Mouse (Mus musculus) heart, embryonic 10.5 days (tissue): ENCODE data around the gene Camkk1. TPM values are rescaled to one million over a fixed set of nuclear protein-coding genes. Genes with fewer than 3 reads are reported as not detected.

Experiments
- DNase-seq: peaks from one replicate; pipeline ENCODE4 v3.0.0-alpha.2; 2017; ENCODE audit warnings: low spot score
- H3K27ac ChIP-seq: fragments of 300-500 bp; sonication (generic); 2 replicates; pipeline ENCODE4 v1.5.1; 2016; ENCODE audit warnings: mild to moderate bottlenecking
- H3K27me3 ChIP-seq: fragments of 300-500 bp; sonication (generic); 2 replicates; pipeline ENCODE4 v1.6.1; 2016; ENCODE audit warnings: mild to moderate bottlenecking; ENCODE audit not compliant: poor library complexity, insufficient read depth, severe bottlenecking
- H3K36me3 ChIP-seq: fragments of 300-500 bp; sonication (generic); 2 replicates; pipeline ENCODE4 v1.6.1; 2016; ENCODE audit warnings: mild to moderate bottlenecking, moderate library complexity
- H3K4me1 ChIP-seq: fragments of 300-500 bp; sonication (generic); 2 replicates; pipeline ENCODE4 v1.6.1; 2016; ENCODE audit warnings: mild to moderate bottlenecking
- H3K4me3 ChIP-seq: fragments of 300-500 bp; sonication (generic); 2 replicates; pipeline ENCODE4 v1.5.1; 2016; ENCODE audit warnings: mild to moderate bottlenecking, moderate library complexity
- H3K9me3 ChIP-seq: fragments of 300-500 bp; sonication (generic); 2 replicates; pipeline ENCODE4 v1.6.1; 2016; ENCODE audit warnings: mild to moderate bottlenecking, moderate library complexity
- WGBS: fragments of 180-500 bp; shearing (Covaris S2); methylation state at CpG from one replicate; pipeline ENCODE4 v1.1.7; 2016; 5-methylcytosine and 5-hydroxymethylcytosine counted together
- polyA plus RNA-seq: library from polyadenylated mRNA; unstranded; fragments of >200 nt; fragmentation: Nextera tagmentation; extraction: Ambion mirVana; gene quantifications from 2 replicates; pipeline ENCODE4 v1.2.1, GENCODE M21; 2016

Camkk1 gene
- polyA plus RNA-seq, 1 experiment from 2014 or later, result 3.4 TPM

DNA sequence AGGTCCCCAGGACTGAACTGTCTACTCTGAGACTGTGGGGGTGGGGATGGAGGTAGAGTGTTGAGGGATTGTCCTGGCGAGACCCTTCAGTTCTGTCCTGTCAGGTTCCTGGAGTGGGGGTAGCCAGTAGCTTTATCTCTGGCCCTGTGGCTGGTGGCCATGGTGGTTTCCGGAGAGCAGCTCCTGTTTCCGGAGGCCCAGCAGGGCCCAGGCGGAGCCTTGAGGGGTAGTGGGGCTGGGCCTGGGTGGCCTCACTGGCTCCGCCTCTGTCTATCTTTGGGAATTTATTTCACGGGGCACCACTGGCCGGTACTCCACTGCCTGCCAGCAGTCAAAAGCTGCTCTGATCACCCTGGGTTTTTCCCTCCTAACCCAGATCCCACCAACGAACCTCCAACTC is 20.0 kb upstream of the Camkk1 start, which contains the start of gene P2rx1:
Gene P2rx1, plus strand, starts transcription at position 333 of the 400 bp plus-strand sequence.
- no peaks in the 10 kb centered on the region for H3K36me3 ChIP-seq
- H3K27ac ChIP-seq, result peak within 1 kb of the TSS; percentile 43
- H3K9me3 ChIP-seq, result no peaks in the 10 kb centered on the region
- 29% methylated on average over 8 of the region's 8 CpGs for WGBS
- peaks cover 19% of the 10 kb centered on the region for H3K4me1 ChIP-seq
- H3K27me3 ChIP-seq, result peaks cover 4% of the 10 kb centered on the region; the same call in 1 of the 2 replicates
- H3K4me3 ChIP-seq, result no peak within 1 kb of the TSS
- no peak for DNase-seq

DNA sequence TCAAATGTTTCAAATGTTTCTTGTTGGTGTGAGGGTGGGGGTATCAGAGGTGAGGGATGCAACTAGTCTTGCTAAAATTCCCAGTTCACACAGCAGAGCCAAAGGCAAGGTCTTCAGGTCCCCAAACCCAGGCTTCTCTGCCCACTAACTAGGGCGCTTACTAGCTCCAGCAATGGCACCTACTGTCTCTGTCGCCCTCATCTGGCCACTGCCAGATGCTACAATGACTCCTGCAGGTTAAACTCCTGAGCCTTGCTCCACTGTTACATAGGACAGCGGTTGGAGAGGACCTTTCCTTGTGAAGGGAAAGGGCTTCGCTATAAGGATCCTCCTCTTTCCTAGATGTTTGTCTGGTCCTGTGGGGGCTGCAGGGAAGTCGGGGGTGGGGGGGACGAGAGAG is 17.8 kb upstream of the Camkk1 start:
- H3K4me1 ChIP-seq, result peaks cover 20% of the 10 kb centered on the region
- H3K27ac ChIP-seq, result no peak overlapping the region
- no peak for DNase-seq
- H3K9me3 ChIP-seq, result no peaks in the 10 kb centered on the region
- no peak overlapping the region for H3K4me3 ChIP-seq
- H3K36me3 ChIP-seq, result no peaks in the 10 kb centered on the region
- peaks cover 4% of the 10 kb centered on the region; the same call in 1 of the 2 replicates for H3K27me3 ChIP-seq
- 14% methylated on average over 6 of the region's 6 CpGs for WGBS

DNA sequence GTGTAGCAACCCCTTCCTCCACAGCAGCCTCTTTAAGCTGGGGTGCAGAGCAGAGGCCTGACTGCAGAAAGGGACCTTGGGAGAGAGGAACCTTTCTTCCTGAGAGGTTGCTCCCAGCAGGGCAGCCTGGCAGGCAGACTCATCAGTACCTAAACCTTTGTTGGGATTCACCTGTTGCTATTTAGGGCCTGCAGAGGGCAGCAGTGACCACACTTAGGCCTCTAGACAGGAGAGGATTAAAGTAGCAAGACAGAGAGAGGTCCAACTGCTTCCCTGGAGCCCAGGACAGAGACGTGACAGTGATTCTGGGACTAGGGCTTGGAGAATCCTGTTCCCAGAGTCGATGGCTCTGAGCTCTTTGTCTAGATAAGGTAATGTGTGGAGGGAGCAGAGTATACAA is 12.4 kb upstream of the Camkk1 start:
- Histone ChIP-seq H3K9me3 (no peaks in the 10 kb centered on the region), H3K4me3 (no peak overlapping the region), H3K36me3 (no peaks in the 10 kb centered on the region), H3K27ac (no peak overlapping the region), H3K4me1 (peaks cover 16% of the 10 kb centered on the region), H3K27me3 (peaks cover 39% of the 10 kb centered on the region)
- DNase-seq, result no peak
- 3% methylated on average over 2 of the region's 2 CpGs for WGBS

DNA sequence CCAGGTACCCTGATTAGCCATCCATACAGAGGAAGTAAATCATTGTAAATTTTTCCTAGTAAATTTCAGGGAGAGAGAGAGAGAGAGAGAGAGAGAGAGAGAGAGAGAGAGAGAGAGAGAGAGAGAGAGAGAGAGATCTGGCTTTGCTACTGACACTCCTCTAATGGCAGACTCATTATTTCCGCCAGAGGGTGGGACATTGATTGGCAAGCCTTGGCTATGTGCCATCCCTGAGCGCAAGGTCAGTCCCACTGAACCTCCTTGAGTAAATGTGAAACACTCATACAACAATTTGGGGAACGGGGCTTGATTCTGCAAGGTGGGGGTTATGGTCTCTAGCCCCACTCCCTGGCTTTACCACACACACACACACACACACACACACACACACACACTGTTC is 11.7 kb upstream of the Camkk1 start:
- WGBS, result 77% methylated on average over 3 of the region's 3 CpGs
- Histone ChIP-seq H3K27me3 (peaks cover 36% of the 10 kb centered on the region), H3K4me1 (peaks cover 16% of the 10 kb centered on the region), H3K9me3 (no peaks in the 10 kb centered on the region), H3K27ac (no peak overlapping the region), H3K36me3 (no peaks in the 10 kb centered on the region), H3K4me3 (no peak overlapping the region)
- DNase-seq, result no peak

DNA sequence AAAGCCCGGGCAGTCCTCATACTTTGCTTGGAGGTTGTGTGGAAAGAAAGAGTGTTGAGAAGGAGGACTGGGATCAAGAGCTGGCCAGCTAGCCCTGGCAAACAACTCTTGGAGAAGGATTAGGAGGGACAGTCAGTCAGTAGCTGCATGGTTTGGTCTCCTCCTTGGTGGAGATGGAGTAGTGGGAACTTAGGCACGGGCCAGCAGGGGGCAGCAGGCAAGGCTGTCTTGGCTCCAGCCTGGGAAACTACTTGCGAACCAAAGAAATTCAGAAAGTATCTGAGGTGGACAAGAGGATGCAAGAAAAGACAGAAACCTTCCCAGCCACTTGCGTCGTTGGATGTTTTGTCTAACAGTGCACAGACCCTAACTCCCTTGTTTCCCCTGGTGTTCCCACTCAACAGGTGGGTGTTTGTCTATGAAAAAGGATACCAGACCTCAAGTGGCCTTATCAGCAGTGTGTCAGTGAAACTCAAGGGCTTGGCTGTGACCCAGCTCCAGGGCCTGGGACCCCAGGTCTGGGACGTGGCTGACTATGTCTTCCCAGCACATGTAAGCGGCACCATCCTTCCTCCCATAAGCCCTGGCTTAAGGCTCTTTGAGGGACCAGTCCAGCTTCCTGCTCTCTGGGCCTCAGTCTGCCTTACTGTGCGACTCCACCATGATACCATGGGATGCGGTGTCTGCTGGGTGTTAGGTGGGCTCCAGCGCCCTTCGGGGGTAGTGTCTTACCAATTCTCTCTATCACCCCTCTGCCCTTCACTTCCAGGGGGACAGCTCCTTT is 10.9 kb upstream of the Camkk1 start:
- Histone ChIP-seq H3K27ac (no peak overlapping the region), H3K9me3 (no peaks in the 10 kb centered on the region), H3K27me3 (peaks cover 40% of the 10 kb centered on the region), H3K36me3 (no peaks in the 10 kb centered on the region), H3K4me3 (no peak overlapping the region), H3K4me1 (peaks cover 16% of the 10 kb centered on the region)
- 50% methylated on average over 11 of the region's 11 CpGs for WGBS
- no peak for DNase-seq

DNA sequence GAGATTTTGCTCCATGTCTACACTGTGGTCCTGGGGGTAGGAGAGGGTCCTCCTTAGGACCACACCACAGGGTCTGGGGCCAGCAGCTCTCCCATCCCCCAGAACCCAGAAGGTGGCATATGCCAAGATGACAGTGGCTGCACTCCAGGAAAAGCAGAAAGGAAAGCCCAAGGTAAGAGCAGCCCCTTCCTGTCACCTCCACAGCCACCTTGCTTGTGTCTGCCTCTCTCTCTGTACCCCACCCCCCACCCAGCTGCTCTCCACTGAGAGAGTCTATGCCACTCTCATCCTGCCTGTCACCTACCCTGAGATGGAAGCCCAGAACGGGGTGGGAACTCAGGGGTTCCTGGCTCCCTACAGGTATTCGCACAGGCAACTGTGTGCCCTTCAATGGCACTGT is 10.0 kb upstream of the Camkk1 start:
- H3K27me3 ChIP-seq, result peaks cover 49% of the 10 kb centered on the region
- DNase-seq, result no peak
- no peaks in the 10 kb centered on the region for H3K9me3 ChIP-seq
- no peak overlapping the region for H3K27ac ChIP-seq
- no peak overlapping the region for H3K4me3 ChIP-seq
- no peaks in the 10 kb centered on the region for H3K36me3 ChIP-seq
- peaks cover 17% of the 10 kb centered on the region for H3K4me1 ChIP-seq
- WGBS, result 49% methylated on average over 2 of the region's 2 CpGs

DNA sequence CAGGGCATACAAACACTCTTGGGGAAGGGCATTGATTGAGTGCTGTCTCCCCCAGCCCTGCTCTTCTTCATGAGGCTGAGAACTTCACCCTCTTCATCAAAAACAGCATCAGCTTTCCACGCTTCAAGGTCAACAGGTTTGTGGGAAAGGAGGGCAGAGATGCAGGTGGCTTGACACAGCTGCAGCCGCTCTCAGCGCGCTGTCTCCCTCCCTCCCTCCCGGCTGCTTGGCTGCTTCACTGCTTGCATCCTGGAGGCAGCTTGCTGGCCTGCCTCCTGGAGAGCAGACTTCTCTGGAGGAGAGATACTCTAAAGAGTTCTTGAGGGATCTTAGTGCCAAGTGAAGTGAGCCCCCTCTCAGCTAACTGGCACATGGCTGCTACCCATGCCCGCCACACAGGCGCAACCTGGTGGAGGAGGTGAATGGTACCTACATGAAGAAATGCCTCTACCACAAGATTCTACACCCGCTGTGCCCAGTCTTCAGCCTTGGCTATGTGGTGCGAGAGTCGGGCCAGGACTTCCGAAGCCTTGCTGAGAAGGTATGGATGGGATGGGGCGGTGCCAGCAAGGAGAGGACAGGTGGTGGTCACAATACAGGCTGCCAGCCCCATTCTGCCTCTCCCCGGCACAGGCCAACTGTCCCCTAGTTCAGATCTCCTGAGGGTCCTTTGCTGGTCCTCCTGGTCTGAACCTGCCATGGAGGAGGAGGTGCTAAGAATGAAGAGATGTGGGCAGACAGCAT is 9.1 kb upstream of the Camkk1 start:
- Histone ChIP-seq H3K36me3 (no peaks in the 10 kb centered on the region), H3K4me3 (no peak overlapping the region), H3K27me3 (peaks cover 56% of the 10 kb centered on the region), H3K4me1 (peaks cover 20% of the 10 kb centered on the region), H3K27ac (no peak overlapping the region), H3K9me3 (no peaks in the 10 kb centered on the region)
- DNase-seq, result no peak
- WGBS, result 56% methylated on average over 13 of the region's 13 CpGs

DNA sequence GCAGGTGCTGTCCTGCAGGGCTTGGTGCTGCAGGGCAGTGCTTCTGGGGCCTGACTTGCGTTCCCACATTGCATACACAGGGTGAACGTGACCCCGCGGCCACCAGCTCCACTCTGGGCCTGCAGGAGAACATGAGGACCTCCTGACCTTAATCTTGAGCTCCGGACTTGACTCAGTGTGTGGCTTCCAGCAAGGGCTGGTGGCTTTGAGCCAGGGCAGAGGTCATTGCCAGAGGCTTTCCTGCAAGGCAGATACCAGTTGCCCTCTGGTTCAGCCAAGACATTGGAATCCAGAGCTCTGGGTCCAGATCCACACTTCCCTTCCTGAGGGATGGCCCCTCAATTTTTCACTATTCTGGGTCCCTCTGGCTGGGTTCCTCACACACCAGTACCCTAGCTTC is 4.8 kb upstream of the Camkk1 start:
- 77% methylated on average over 5 of the region's 5 CpGs for WGBS
- H3K4me1 ChIP-seq, result peaks cover 17% of the 10 kb centered on the region
- DNase-seq, result no peak
- H3K27me3 ChIP-seq, result peaks cover 83% of the 10 kb centered on the region
- no peaks in the 10 kb centered on the region for H3K36me3 ChIP-seq
- H3K27ac ChIP-seq, result no peak overlapping the region
- H3K4me3 ChIP-seq, result no peak overlapping the region
- H3K9me3 ChIP-seq, result no peaks in the 10 kb centered on the region

DNA sequence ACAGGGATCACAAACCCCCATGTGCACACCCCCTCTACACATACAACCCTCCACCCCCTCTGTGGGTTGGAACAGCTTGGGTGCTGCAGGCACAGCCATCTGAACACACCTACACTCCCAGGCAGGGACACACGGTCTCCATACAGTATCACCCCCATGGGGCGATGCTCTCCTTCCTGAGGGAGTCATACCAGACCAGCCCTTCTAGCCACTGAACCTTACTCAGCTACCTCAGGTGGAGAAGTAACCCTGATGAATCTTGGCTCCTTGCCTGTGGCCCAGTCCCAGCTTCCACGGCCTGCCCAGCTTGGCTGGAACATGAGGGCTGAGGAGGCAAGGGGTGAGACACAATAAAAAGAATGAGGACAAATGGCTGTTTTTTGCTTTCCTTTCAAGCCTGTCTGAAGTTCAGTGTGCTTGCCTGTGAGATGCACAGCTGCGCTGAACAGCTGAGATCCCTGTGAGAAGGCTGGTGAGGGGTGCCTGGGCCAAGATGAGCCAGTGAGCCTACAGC is 3.9 kb upstream of the Camkk1 start:
- no peaks in the 10 kb centered on the region for H3K36me3 ChIP-seq
- 85% methylated on average over 4 of the region's 4 CpGs for WGBS
- no peaks in the 10 kb centered on the region for H3K9me3 ChIP-seq
- no peak overlapping the region for H3K27ac ChIP-seq
- H3K27me3 ChIP-seq, result peaks cover 83% of the 10 kb centered on the region
- no peak overlapping the region for H3K4me3 ChIP-seq
- DNase-seq, result no peak
- peaks cover 25% of the 10 kb centered on the region for H3K4me1 ChIP-seq

DNA sequence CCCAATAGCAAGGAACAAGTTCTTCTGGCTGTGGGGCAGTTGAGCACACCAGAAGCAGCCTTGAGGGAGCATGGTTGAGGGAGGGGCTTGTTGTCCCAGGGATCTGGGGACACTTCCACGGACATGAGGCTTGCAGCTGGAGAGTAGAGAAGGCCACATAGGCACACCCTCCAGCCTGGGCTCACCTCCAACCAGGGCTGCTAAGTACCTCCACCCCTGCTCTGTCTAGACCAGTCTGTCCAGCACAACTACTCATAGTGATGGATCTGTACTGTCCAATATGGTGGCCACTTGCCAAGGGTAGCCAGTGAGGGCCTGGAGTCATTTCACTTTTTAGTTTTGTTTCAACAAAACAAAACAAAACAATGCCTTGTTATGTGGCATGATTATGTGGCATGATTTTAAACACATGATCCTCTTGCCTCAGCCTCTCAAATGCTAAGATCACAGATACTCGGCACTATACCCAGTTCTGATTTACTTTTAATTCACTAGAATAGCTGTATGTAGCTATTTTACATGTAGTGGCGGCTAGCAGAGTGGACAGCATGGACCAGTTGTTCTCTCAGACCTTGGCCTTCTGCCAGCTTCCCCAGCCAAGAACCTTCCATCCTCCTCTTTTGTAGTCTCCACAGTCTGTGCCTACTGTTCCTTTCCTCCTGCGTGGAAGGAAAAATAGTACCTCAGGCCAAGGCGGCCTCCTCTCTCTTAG is 3.3 kb upstream of the Camkk1 start:
- Histone ChIP-seq H3K9me3 (no peaks in the 10 kb centered on the region), H3K27me3 (peaks cover 83% of the 10 kb centered on the region), H3K4me3 (no peak overlapping the region), H3K27ac (no peak overlapping the region), H3K4me1 (peaks cover 25% of the 10 kb centered on the region), H3K36me3 (no peaks in the 10 kb centered on the region)
- WGBS, result 74% methylated on average over 5 of the region's 5 CpGs
- no peak for DNase-seq

DNA sequence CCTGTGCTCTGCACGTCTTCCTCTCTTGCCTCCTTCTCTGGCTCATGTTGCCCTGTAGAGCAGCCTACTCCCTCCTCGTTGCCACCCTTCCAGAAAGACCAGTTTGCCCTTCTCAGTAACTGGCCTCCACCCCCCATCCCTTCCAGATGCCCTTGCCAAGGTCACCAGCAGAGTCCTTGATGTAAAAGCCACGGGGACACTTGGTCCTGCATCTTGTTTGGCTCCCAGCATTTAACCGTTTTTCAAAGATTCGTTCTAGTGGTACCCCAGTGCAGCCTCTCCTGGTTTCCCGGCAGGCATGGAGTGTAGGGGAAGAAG is 2.7 kb upstream of the Camkk1 start:
- Histone ChIP-seq H3K4me1 (peaks cover 25% of the 10 kb centered on the region), H3K36me3 (no peaks in the 10 kb centered on the region), H3K9me3 (no peaks in the 10 kb centered on the region), H3K27ac (no peak overlapping the region), H3K27me3 (peaks cover 83% of the 10 kb centered on the region), H3K4me3 (no peak overlapping the region)
- WGBS, result 76% methylated on average over 6 of the region's 6 CpGs
- DNase-seq, result no peak

DNA sequence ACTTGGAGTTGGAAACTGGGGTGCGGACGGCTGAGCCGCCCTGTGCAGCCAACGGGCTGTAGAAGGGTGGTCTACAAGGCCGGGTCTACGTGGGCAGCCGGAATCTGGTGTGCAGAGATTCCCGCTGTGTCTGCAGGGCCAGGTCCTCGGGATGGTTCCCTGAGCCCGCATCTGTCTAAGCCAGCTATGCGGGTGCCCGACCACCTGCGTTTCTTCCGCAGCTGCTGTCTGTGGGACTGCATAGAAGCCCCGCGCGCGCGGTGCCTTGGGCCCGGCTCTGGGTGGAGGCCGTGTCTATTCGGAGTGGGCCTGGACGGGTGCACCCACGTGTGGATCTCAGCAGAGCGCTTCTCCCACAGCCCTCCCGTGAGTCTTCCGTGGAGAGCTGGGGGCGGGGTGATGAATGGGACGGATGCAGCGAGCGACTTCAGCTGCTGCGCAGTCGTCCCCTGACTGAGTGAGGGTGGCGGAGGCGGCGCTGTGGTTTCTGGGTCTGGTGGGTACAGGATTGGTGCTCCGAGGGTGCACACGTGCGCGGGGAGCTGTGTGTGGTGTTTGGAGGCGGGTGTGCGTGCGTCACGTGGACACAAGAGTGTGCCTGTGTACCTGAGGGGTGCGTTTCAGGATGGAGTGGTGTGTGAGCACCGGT is 463 bp downstream of the Camkk1 start:
- Histone ChIP-seq H3K36me3 (no peaks in the 10 kb centered on the region), H3K4me1 (peaks cover 34% of the 10 kb centered on the region), H3K27me3 (peaks cover 80% of the 10 kb centered on the region), H3K27ac (peak overlapping the region; percentile 73), H3K4me3 (peak overlapping the region; percentile 79), H3K9me3 (no peaks in the 10 kb centered on the region)
- no peak for DNase-seq
- under 1% methylated on average over 46 of the region's 46 CpGs for WGBS
